Mouse (Mus musculus) neural tube, embryonic 14.5 days (tissue): Measurements from ENCODE around the gene Opalin. TPM values are rescaled to one million over a fixed set of nuclear protein-coding genes. Genes with fewer than 3 reads are reported as not detected.
A peak's percentile ranks its signal among the peaks of the same experiment; 100 is the strongest.

Source experiments
- ATAC-seq: fragments of 200-750 bp; cut with Nextera tagmentation; 2 replicates; pipeline ENCODE4 v1.8.0; 2017; ENCODE audit warnings: low read depth, mild to moderate bottlenecking, moderate TSS enrichment, moderate library complexity
- H3K27ac ChIP-seq: fragments of 300-500 bp; sonication (generic); 2 replicates; pipeline ENCODE4 v1.5.1; 2014; ENCODE audit warnings: low read depth, mild to moderate bottlenecking, control low read depth, low read length, moderate library complexity, mixed read lengths
- H3K27me3 ChIP-seq: fragments of 300-500 bp; sonication (generic); 2 replicates; pipeline ENCODE4 v1.6.1; 2014; ENCODE audit warnings: low read length; ENCODE audit not compliant: control insufficient read depth, insufficient read depth
- H3K36me3 ChIP-seq: fragments of 300-500 bp; sonication (generic); 2 replicates; pipeline ENCODE4 v1.6.1; 2014; ENCODE audit warnings: low read length, mixed read lengths; ENCODE audit not compliant: control insufficient read depth, insufficient read depth
- H3K4me1 ChIP-seq: fragments of 300-500 bp; sonication (generic); 2 replicates; pipeline ENCODE4 v1.6.1; 2014; ENCODE audit warnings: low read length; ENCODE audit not compliant: control insufficient read depth, insufficient read depth
- H3K4me2 ChIP-seq: fragments of 300-500 bp; sonication (generic); 2 replicates; pipeline ENCODE4 v1.6.1; 2014; ENCODE audit warnings: mild to moderate bottlenecking, low read depth, low read length, control low read depth
- H3K4me3 ChIP-seq: fragments of 300-500 bp; sonication (generic); 2 replicates; pipeline ENCODE4 v1.5.1; 2014; ENCODE audit warnings: low read depth, low read length, control low read depth, mixed read lengths
- H3K9ac ChIP-seq: fragments of 300-500 bp; sonication (generic); replicated peaks from 2 replicates; pipeline ENCODE4 v1.6.1; 2014; ENCODE audit warnings: low read depth, mild to moderate bottlenecking, control low read depth, low read length, mixed read lengths
- H3K9me3 ChIP-seq: fragments of 300-500 bp; sonication (generic); 2 replicates; pipeline ENCODE4 v1.6.1; 2016; ENCODE audit warnings: low read length; ENCODE audit not compliant: control insufficient read depth
- WGBS: fragments of 180-500 bp; shearing (Covaris S2); extraction: QIAGEN DNeasy Blood & Tissue Kit; methylation state at CpG from one replicate; pipeline ENCODE4 v1.1.7; 2014; 5-methylcytosine and 5-hydroxymethylcytosine counted together
- polyA plus RNA-seq: library from polyadenylated mRNA; unstranded; fragments of >200 nt; fragmentation: Nextera tagmentation; extraction: Ambion mirVana; gene quantifications from 2 replicates; pipeline ENCODE4 v1.2.1, GENCODE M21; 2014

The Opalin gene
- polyA plus RNA-seq, 1 experiment from 2014 or later: 0.07 TPM

- peaks cover 11% of the 10 kb centered on the region; the same call in 1 of the 2 replicates for H3K4me1 ChIP-seq
- peak; percentile 68 for ATAC-seq
Observed at GRCm38 (mm10) chr19:41109496-41109895, 32.6 kb upstream of the Opalin start.

GRCm38 (mm10) chr19:41108666-41109065 is 31.8 kb upstream of the Opalin start:
- no peaks in the 10 kb centered on the region for H3K27me3 ChIP-seq
- no peak overlapping the region for H3K4me2 ChIP-seq
- H3K9ac ChIP-seq: no peak overlapping the region
- 84% methylated on average over 7 of the region's 7 CpGs for WGBS
- no peaks in the 10 kb centered on the region for H3K9me3 ChIP-seq
- no peak for ATAC-seq
- no peaks in the 10 kb centered on the region for H3K36me3 ChIP-seq
- no peak overlapping the region for H3K4me3 ChIP-seq
- H3K27ac ChIP-seq: no peak overlapping the region
- H3K4me1 ChIP-seq: 0 out of 2 replicates have a peak, but pooled peaks cover 4% of the 10 kb centered on the region

More at GRCm38 (mm10) chr19:41109496-41109895, 32.6 kb upstream of the Opalin start:
- Histone ChIP-seq H3K4me3 (no peak overlapping the region), H3K27me3 (no peaks in the 10 kb centered on the region), H3K9ac (no peak overlapping the region), H3K27ac (no peak overlapping the region), H3K4me2 (no peak overlapping the region), H3K36me3 (no peaks in the 10 kb centered on the region), H3K9me3 (no peaks in the 10 kb centered on the region)
- WGBS: 30% methylated on average over 8 of the region's 8 CpGs

DNA sequence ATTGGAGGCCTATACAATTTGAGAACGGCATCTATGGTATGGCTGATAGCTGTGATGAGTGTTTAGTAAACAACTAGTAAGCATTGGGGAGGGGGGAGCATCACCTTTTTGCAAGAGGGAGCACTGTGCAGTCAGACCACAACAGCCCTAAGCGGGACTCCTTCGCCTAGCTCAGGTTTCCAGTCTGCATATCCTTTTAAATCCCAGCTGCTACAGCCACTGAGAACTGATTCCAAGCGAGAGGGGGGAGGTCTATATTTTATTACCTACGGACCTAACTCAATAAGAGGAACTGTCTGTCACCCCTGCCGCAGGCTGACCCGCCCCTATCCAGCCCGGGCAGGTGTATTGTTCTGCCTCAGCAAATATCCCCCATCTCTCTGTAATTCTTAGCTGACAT is 30.6 kb upstream of the Opalin start:
- 0 out of 2 replicates have a peak, but pooled peaks cover 4% of the 10 kb centered on the region for H3K4me1 ChIP-seq
- no peak overlapping the region for H3K4me2 ChIP-seq
- no peaks in the 10 kb centered on the region for H3K9me3 ChIP-seq
- 40% methylated on average over 8 of the region's 8 CpGs for WGBS
- no peak for ATAC-seq
- H3K27ac ChIP-seq: no peak overlapping the region
- H3K4me3 ChIP-seq: no peak overlapping the region
- no peaks in the 10 kb centered on the region for H3K27me3 ChIP-seq
- H3K36me3 ChIP-seq: no peaks in the 10 kb centered on the region
- H3K9ac ChIP-seq: no peak overlapping the region

DNA sequence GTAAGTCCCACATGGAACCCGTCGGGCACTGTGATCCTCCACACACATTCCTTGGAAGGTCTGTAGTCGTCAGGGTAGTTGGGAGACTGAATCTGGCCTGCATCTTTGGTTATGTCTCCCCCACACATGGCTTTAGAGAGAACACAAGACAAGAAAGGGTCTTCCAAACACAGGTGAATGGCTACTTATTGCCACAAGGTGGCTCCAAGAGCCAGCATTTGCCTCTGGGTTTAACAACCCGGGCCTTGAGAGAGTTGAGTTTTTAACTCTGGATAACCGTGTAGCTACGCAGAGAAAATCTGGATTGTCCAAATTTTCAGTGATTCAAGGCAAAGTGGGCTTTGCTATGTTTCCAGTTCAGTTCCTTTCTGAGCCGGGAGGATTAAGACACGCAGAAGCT is 28.0 kb upstream of the Opalin start:
- Histone ChIP-seq H3K9me3 (no peaks in the 10 kb centered on the region), H3K27me3 (no peaks in the 10 kb centered on the region), H3K9ac (no peak overlapping the region), H3K4me2 (no peak overlapping the region), H3K27ac (no peak overlapping the region), H3K36me3 (no peaks in the 10 kb centered on the region), H3K4me1 (0 out of 2 replicates have a peak, but pooled peaks cover 4% of the 10 kb centered on the region), H3K4me3 (no peak overlapping the region)
- ATAC-seq: no peak
- WGBS: 46% methylated on average over 8 of the region's 8 CpGs

GRCm38 (mm10) chr19:41101390-41101789 is 24.5 kb upstream of the Opalin start:
- no peak overlapping the region for H3K9ac ChIP-seq
- no peaks in the 10 kb centered on the region for H3K27me3 ChIP-seq
- H3K9me3 ChIP-seq: no peaks in the 10 kb centered on the region
- no peaks in the 10 kb centered on the region for H3K4me1 ChIP-seq
- H3K36me3 ChIP-seq: no peaks in the 10 kb centered on the region
- 65% methylated on average over 8 of the region's 8 CpGs for WGBS
- no peak overlapping the region for H3K27ac ChIP-seq
- peak; percentile 66; the same call in 1 of the 2 replicates for ATAC-seq
- H3K4me2 ChIP-seq: no peak overlapping the region
- no peak overlapping the region for H3K4me3 ChIP-seq

GRCm38 (mm10) chr19:41100863-41101262 is 23.9 kb upstream of the Opalin start:
- WGBS: 85% methylated on average over 7 of the region's 7 CpGs
- Histone ChIP-seq H3K4me3 (no peak overlapping the region), H3K9ac (no peak overlapping the region), H3K9me3 (no peaks in the 10 kb centered on the region), H3K4me1 (no peaks in the 10 kb centered on the region), H3K27me3 (no peaks in the 10 kb centered on the region), H3K36me3 (no peaks in the 10 kb centered on the region), H3K4me2 (no peak overlapping the region), H3K27ac (no peak overlapping the region)
- 0 out of 2 replicates have a peak, but pooled peaks have one; percentile 26 for ATAC-seq

- whole genome bisulfite sequencing: 29% methylated on average over 4 of the region's 4 CpGs
Observed at GRCm38 (mm10) chr19:41097038-41097437, 20.1 kb upstream of the Opalin start.

DNA sequence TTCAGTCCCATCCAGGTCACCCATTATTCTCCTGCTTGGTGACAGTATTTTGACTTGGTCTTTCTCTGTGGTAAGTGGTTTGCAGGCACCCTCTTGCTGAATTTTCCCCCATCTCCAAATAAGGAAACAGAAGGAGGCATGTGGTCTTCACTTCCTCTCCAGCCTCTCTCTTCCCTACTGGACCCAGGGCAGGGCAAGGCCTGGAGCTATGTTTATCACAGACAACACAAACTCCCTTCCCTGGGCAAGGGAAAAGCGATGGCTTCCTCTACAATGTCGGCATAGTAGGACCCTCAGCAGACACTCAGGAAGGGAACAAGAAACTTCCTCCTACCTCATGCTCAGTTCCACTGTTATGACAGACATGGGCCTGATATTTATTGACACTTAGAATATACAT is 15.0 kb upstream of the Opalin start:
- Histone ChIP-seq H3K27ac (no peak overlapping the region), H3K4me1 (no peaks in the 10 kb centered on the region), H3K9me3 (no peaks in the 10 kb centered on the region), H3K4me3 (no peak overlapping the region), H3K9ac (no peak overlapping the region), H3K4me2 (no peak overlapping the region), H3K36me3 (no peaks in the 10 kb centered on the region), H3K27me3 (0 out of 2 replicates have a peak, but pooled peaks cover 2% of the 10 kb centered on the region)
- 81% methylated on average over 2 of the region's 2 CpGs for WGBS
- ATAC-seq: no peak

More at GRCm38 (mm10) chr19:41097038-41097437, 20.1 kb upstream of the Opalin start:
- ATAC-seq: no peak
- Histone ChIP-seq H3K36me3 (no peaks in the 10 kb centered on the region), H3K4me2 (no peak overlapping the region), H3K9me3 (no peaks in the 10 kb centered on the region), H3K4me1 (no peaks in the 10 kb centered on the region), H3K9ac (no peak overlapping the region), H3K27ac (no peak overlapping the region), H3K4me3 (no peak overlapping the region), H3K27me3 (no peaks in the 10 kb centered on the region)

DNA sequence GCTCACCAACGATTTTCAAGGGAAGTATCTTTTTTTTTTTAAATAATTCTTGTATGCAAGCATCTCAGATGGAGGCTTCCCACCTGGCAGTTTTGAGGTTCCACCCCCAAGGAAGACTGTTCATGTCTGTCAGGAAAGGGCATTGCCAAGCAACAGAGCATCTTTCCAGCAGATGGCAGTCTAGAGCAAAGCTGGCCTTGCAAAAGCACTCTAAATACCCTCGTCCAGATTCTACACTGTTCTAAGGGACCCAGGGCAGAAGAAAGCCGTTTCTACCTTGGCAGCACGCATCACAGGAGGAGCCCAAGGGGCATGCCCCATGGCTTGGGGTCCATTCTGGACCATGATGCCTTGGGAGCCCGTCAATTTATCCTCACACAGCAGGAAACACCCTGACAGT is 12.9 kb upstream of the Opalin start:
- Histone ChIP-seq H3K4me1 (no peaks in the 10 kb centered on the region), H3K36me3 (no peaks in the 10 kb centered on the region), H3K27ac (no peak overlapping the region), H3K9me3 (no peaks in the 10 kb centered on the region), H3K4me3 (no peak overlapping the region), H3K27me3 (0 out of 2 replicates have a peak, but pooled peaks cover 2% of the 10 kb centered on the region), H3K9ac (no peak overlapping the region), H3K4me2 (no peak overlapping the region)
- ATAC-seq: peak; percentile 42; the same call in 1 of the 2 replicates
- WGBS: 14% methylated on average over 5 of the region's 5 CpGs
